Mouse (Mus musculus): ENCODE data around the gene Luc7l. TPM values are rescaled to one million over a fixed set of nuclear protein-coding genes. Genes with fewer than 3 reads are reported as not detected.

The Luc7l gene
- polyA plus RNA-seq (2021) = 113 TPM

GRCm38 (mm10) chr17:26252539-26253251 lies at the start of gene Luc7l:
Gene Luc7l, plus strand, starts transcription at chr17:26252896.
- in situ Hi-C loops (cut with MboI; ENCODE audit: low pct_unique_long_range_greater_than_20kb) = no loop called here
- H3K27me3 ChIP-seq = no peaks in the 10 kb centered on the region
- CTCF ChIA-PET = interaction anchor here (2.1 kb wide), 1 partner anchor 10 kb away, joined by 6 read pairs; the partner anchor contains the start of gene Fam234a

GRCm38 (mm10) chr17:26203321-26203811 lies 49.3 kb upstream of the Luc7l start:
- no peak for TF ChIP-seq CTCF (IDR thresholded peaks at IDR 0.05)
- ChIA-PET CTCF (interaction anchor here (0.6 kb wide), 1 partner anchor 17 kb away, joined by 3 read pairs; no protein-coding TSS in a partner anchor), POLR2A (no interaction called here)
- no peak for DNase-seq (ENCODE audit: low read depth, low spot score)
- no peak for ATAC-seq
- H3K27me3 ChIP-seq = no peaks in the 10 kb centered on the region
- in situ Hi-C loops (cut with MboI; ENCODE audit: low pct_unique_long_range_greater_than_20kb) = no loop called here

More at GRCm38 (mm10) chr17:26252539-26253251, at the start of gene Luc7l:
- ATAC-seq = peak; percentile 85
- no peak for TF ChIP-seq CTCF (IDR thresholded peaks at IDR 0.05)
- POLR2A ChIA-PET = interaction anchor here (0.7 to 1.1 kb wide), 4 partner anchors 11 to 661 kb away, joined by 3 to 4 read pairs (median 4); no protein-coding TSS in a partner anchor
- no peak for DNase-seq (ENCODE audit: low read depth, low spot score)

- CTCF ChIA-PET = interaction anchor here (0.8 to 1.4 kb wide), 2 partner anchors 20 to 29 kb away, joined by 3 to 4 read pairs; no protein-coding TSS in a partner anchor
- TF ChIP-seq CTCF (IDR thresholded peaks at IDR 0.05) = no peak
- DNase-seq (ENCODE audit: low read depth, low spot score) (no peak), ATAC-seq (no peak)
- POLR2A ChIA-PET = interaction anchor here (0.6 kb wide), 1 partner anchor 664 kb away, joined by 3 read pairs; no protein-coding TSS in a partner anchor
- no peaks in the 10 kb centered on the region for H3K27me3 ChIP-seq
- in situ Hi-C loops (cut with MboI; ENCODE audit: low pct_unique_long_range_greater_than_20kb) = no loop called here
Observed at GRCm38 (mm10) chr17:26204766-26205165, 47.9 kb upstream of the Luc7l start.

GRCm38 (mm10) chr17:26206392-26206791 lies 46.3 kb upstream of the Luc7l start:
- DNase-seq (ENCODE audit: low read depth, low spot score) (no peak), ATAC-seq (no peak)
- CTCF ChIA-PET = no interaction called here
- TF ChIP-seq CTCF (IDR thresholded peaks at IDR 0.05) = no peak
- no peaks in the 10 kb centered on the region for H3K27me3 ChIP-seq
- in situ Hi-C loops (cut with MboI; ENCODE audit: low pct_unique_long_range_greater_than_20kb) = no loop called here
- POLR2A ChIA-PET = no interaction called here

GRCm38 (mm10) chr17:26207686-26208085 lies 45.0 kb upstream of the Luc7l start, which contains the start of gene Arhgdig:
Gene Arhgdig, minus strand, starts transcription at chr17:26207786.
- in situ Hi-C loops (cut with MboI; ENCODE audit: low pct_unique_long_range_greater_than_20kb) = no loop called here
- ATAC-seq (no peak), DNase-seq (ENCODE audit: low read depth, low spot score) (no peak)
- ChIA-PET POLR2A (no interaction called here), CTCF (no interaction called here)
- no peak for TF ChIP-seq CTCF (IDR thresholded peaks at IDR 0.05)
- H3K27me3 ChIP-seq = no peaks in the 10 kb centered on the region

- ATAC-seq (no peak), DNase-seq (ENCODE audit: low read depth, low spot score) (no peak)
- H3K27me3 ChIP-seq = no peaks in the 10 kb centered on the region
- ChIA-PET POLR2A (no interaction called here), CTCF (no interaction called here)
- no peak for TF ChIP-seq CTCF (IDR thresholded peaks at IDR 0.05)
- in situ Hi-C loops (cut with MboI; ENCODE audit: low pct_unique_long_range_greater_than_20kb) = no loop called here
Observed at GRCm38 (mm10) chr17:26212241-26212640, 40.5 kb upstream of the Luc7l start.

GRCm38 (mm10) chr17:26212681-26213080 lies 40.0 kb upstream of the Luc7l start:
- POLR2A ChIA-PET = no interaction called here
- in situ Hi-C loops (cut with MboI; ENCODE audit: low pct_unique_long_range_greater_than_20kb) = no loop called here
- no peak for TF ChIP-seq CTCF (IDR thresholded peaks at IDR 0.05)
- CTCF ChIA-PET = no interaction called here
- DNase-seq (ENCODE audit: low read depth, low spot score) (no peak), ATAC-seq (no peak)
- no peaks in the 10 kb centered on the region for H3K27me3 ChIP-seq

- in situ Hi-C loops (cut with MboI; ENCODE audit: low pct_unique_long_range_greater_than_20kb) = no loop called here
- DNase-seq (ENCODE audit: low read depth, low spot score) = no peak
- ChIA-PET CTCF (interaction anchor here (0.7 to 2.4 kb wide), 4 partner anchors 11 to 209 kb away, joined by 3 to 8 read pairs (median 4); partner anchors contain the start of gene Fam234a), POLR2A (interaction anchor here (0.5 kb wide), 1 partner anchor 37 kb away, joined by 3 read pairs; no protein-coding TSS in a partner anchor)
- TF ChIP-seq CTCF (IDR thresholded peaks at IDR 0.05) = no peak
- H3K27me3 ChIP-seq = no peaks in the 10 kb centered on the region
- ATAC-seq = no peak
Observed at GRCm38 (mm10) chr17:26221508-26221907, 31.2 kb upstream of the Luc7l start.

- DNase-seq (ENCODE audit: low read depth, low spot score) (no peak), ATAC-seq (no peak)
- ChIA-PET POLR2A (no interaction called here), CTCF (interaction anchor here (0.7 to 1.6 kb wide), 2 partner anchors 18 to 20 kb away, joined by 3 read pairs; no protein-coding TSS in a partner anchor)
- H3K27me3 ChIP-seq = no peaks in the 10 kb centered on the region
- in situ Hi-C loops (cut with MboI; ENCODE audit: low pct_unique_long_range_greater_than_20kb) = no loop called here
- no peak for TF ChIP-seq CTCF (IDR thresholded peaks at IDR 0.05)
Observed at GRCm38 (mm10) chr17:26225150-26225549, 27.5 kb upstream of the Luc7l start.

- ChIA-PET CTCF (no interaction called here), POLR2A (no interaction called here)
- DNase-seq (ENCODE audit: low read depth, low spot score) (no peak), ATAC-seq (no peak)
- no peaks in the 10 kb centered on the region for H3K27me3 ChIP-seq
- in situ Hi-C loops (cut with MboI; ENCODE audit: low pct_unique_long_range_greater_than_20kb) = no loop called here
- no peak for TF ChIP-seq CTCF (IDR thresholded peaks at IDR 0.05)
Observed at GRCm38 (mm10) chr17:26229776-26230175, 22.9 kb upstream of the Luc7l start.

- no peak for ATAC-seq
- DNase-seq (ENCODE audit: low read depth, low spot score) = no peak
- TF ChIP-seq CTCF (IDR thresholded peaks at IDR 0.05) = no peak
- H3K27me3 ChIP-seq = no peaks in the 10 kb centered on the region
- ChIA-PET POLR2A (interaction anchor here (1.1 kb wide), 1 partner anchor 87 kb away, joined by 3 read pairs; no protein-coding TSS in a partner anchor), CTCF (interaction anchor here (2.3 kb wide), 1 partner anchor 12 kb away, joined by 6 read pairs; no protein-coding TSS in a partner anchor)
- in situ Hi-C loops (cut with MboI; ENCODE audit: low pct_unique_long_range_greater_than_20kb) = no loop called here
Observed at GRCm38 (mm10) chr17:26231156-26231555, 21.5 kb upstream of the Luc7l start.

Data from Patski (cell line).